Mouse (Mus musculus): ENCODE measurements at regions not wholly inside any gene's neighbourhood (a gene's known extent, or its start where the extent isn't known, plus 50 kb on each side); places are given as distances from the start of the nearest gene placed in this dataset.

GRCm38 (mm10) chr3:142941319-142942024 is 59.7 kb upstream of the Pkn2 start:
- no peak for TF ChIP-seq ELF1 (IDR thresholded peaks at IDR 0.05; ENCODE audit: low read depth, low read length)
- no peak for TF ChIP-seq TCF12 (IDR thresholded peaks at IDR 0.05; ENCODE audit: low read depth, low read length)
- TF ChIP-seq GATA1 (IDR thresholded peaks at IDR 0.05; ENCODE audit: low read depth, low read length): no peak
- no peak for TF ChIP-seq JUND (IDR thresholded peaks at IDR 0.05; ENCODE audit: low read depth, low read length)
- TF ChIP-seq MAX (IDR thresholded peaks at IDR 0.05; ENCODE audit: low read length): no peak
- TF ChIP-seq ZC3H11A (IDR thresholded peaks at IDR 0.05; ENCODE audit: low read depth, low read length): no peak
- TF ChIP-seq POLR2A (IDR thresholded peaks at IDR 0.05; ENCODE audit: control insufficient read depth in 1 of 2, insufficient read depth in 1 of 2, low read depth in 1 of 2, low read length in 2 of 2, poor library complexity in 1 of 2): no peak
- no peak for TF ChIP-seq UBTF (IDR thresholded peaks at IDR 0.05; ENCODE audit: borderline replicate concordance, insufficient read depth, low read depth, low read length)
- no peak for TF ChIP-seq KAT2A (conservative IDR thresholded peaks at IDR 0.05; ENCODE audit: low read depth, low read length)
- TF ChIP-seq RCOR1 (IDR thresholded peaks at IDR 0.05; ENCODE audit: low read depth, low read length): no peak
